Mouse (Mus musculus): ENCODE measurements at regions not wholly inside any gene's neighbourhood (a gene's known extent, or its start where the extent isn't known, plus 50 kb on each side); places are given as distances from the start of the nearest gene placed in this dataset.

DNA sequence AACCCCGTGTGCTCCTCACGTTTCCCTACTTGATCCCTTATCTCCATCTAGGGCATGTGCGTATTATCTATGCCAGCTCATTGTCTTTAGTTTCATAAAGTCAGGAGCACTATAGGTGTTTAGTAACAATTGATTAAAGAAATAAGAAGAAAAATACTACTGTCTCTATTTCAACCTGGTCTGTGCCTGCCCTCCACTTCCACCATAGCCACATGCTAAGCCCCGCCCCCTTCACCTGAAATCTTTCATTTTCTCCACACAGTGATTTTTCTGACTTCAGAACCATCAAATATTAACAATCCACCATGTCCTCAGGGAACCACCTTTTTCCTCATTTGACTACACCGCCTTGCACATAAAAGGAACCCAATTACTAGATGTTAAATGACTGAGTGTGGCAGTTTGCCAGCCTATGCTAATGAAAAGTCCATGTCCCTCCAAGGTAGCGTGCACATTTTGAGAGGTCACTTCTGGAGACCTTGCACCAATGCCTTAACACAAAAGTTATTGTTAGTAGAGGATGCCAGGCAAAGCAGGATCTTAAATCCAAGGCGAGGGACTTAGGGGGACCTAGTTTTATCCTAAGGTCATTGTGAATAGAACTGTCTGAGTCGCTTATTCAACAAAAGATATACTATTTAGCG, 420.1 kb downstream of the Rapgef2 start:
- no peak for TF ChIP-seq CTCF (IDR thresholded peaks at IDR 0.05; ENCODE audit: low read depth)
- TF ChIP-seq EP300 (IDR thresholded peaks at IDR 0.05; ENCODE audit: low read depth), result no peak
